10 mouse cellular contexts compared by ENCODE assay signal in genomic region chr1:194626109-194626508, GRCm38 (mm10). TPM values are rescaled to one million over a fixed set of nuclear protein-coding genes. Genes with fewer than 3 reads are reported as not detected.
DNase-seq lines count a peak whose midpoint lies in the region; ATAC-seq and TF ChIP-seq lines count a peak whose summit lies in the region.
"Had no signal": no experiment of that assay in that cellular context is flagged by ENCODE, and none has a peak within 500 bp of the region (broad histone marks: within the 10 kb centered on the region; RNA-seq: fewer than 3 reads in every experiment).

No protein-coding gene starts in this region.

- no peak for TF ChIP-seq EP300 in heart, adult 2 months (IDR thresholded peaks at IDR 0.05; ENCODE audit: insufficient read depth, low read depth, low read length)

- no peak for TF ChIP-seq POLR2A in heart, adult 2 months (IDR thresholded peaks at IDR 0.05; ENCODE audit: insufficient read depth, low read depth, low read length)

- 0 out of 2 replicates have a peak overlapping the region, but pooled peaks have one; percentile 10 for H3K9ac ChIP-seq in heart, adult 2 months (ENCODE audit: low read depth, low read length)
- H3K9ac ChIP-seq in heart, embryonic 12.5 days, result no peak overlapping the region
- no peak overlapping the region for H3K9ac ChIP-seq in midbrain, embryonic 11.5 days (ENCODE audit: low read length)
- H3K9ac ChIP-seq in hindbrain, embryonic 14.5 days, result no peak overlapping the region
- H3K9ac ChIP-seq in stomach, embryonic 15.5 days, result no peak overlapping the region
- H3K9ac ChIP-seq: limb, embryonic 13.5 days had no signal

- H3K4me3 ChIP-seq in heart, adult 2 months, result no peak overlapping the region
- H3K4me3 ChIP-seq in heart, embryonic 12.5 days, result no peak overlapping the region
- no peak overlapping the region for H3K4me3 ChIP-seq in midbrain, embryonic 11.5 days (ENCODE audit: low read depth, low read length)
- H3K4me3 ChIP-seq in midbrain, embryonic 10.5 days, result no peak overlapping the region
- H3K4me3 ChIP-seq in hindbrain, embryonic 14.5 days (replicated peaks; ENCODE audit: low read length), result 0 out of 2 replicates have a peak overlapping the region, but pooled peaks have one; percentile 79
- H3K4me3 ChIP-seq in stomach, embryonic 15.5 days (replicated peaks), result no peak overlapping the region
- H3K4me3 ChIP-seq: limb, embryonic 13.5 days had no signal

- H3K27ac ChIP-seq in heart, adult 2 months, result peak overlapping the region; percentile 40
- no peak overlapping the region for H3K27ac ChIP-seq in heart, embryonic 12.5 days (ENCODE audit: poor library complexity, severe bottlenecking)
- no peak overlapping the region for H3K27ac ChIP-seq in midbrain, embryonic 11.5 days (ENCODE audit: low read depth, low read length)
- H3K27ac ChIP-seq in midbrain, embryonic 10.5 days (replicated peaks), result no peak overlapping the region
- H3K27ac ChIP-seq in hindbrain, embryonic 14.5 days, result no peak overlapping the region
- H3K27ac ChIP-seq in stomach, embryonic 15.5 days, result no peak overlapping the region
- H3K27ac ChIP-seq: limb, embryonic 13.5 days had no signal

- no peak overlapping the region for H3K4me2 ChIP-seq in heart, embryonic 12.5 days
- no peak overlapping the region for H3K4me2 ChIP-seq in midbrain, embryonic 11.5 days
- H3K4me2 ChIP-seq in hindbrain, embryonic 14.5 days (replicated peaks), result peak overlapping the region; percentile 76
- H3K4me2 ChIP-seq in stomach, embryonic 15.5 days, result no peak overlapping the region
- H3K4me2 ChIP-seq: limb, embryonic 13.5 days had no signal

- peaks cover 46% of the 10 kb centered on the region for H3K4me1 ChIP-seq in heart, adult 2 months (ENCODE audit: control insufficient read depth, insufficient read depth, low read length)
- peaks cover 89% of the 10 kb centered on the region for H3K4me1 ChIP-seq in heart, embryonic 12.5 days (replicated peaks)
- H3K4me1 ChIP-seq in midbrain, embryonic 11.5 days (ENCODE audit: control insufficient read depth, insufficient read depth, low read length), result peaks cover 81% of the 10 kb centered on the region
- peaks cover 100% of the 10 kb centered on the region for H3K4me1 ChIP-seq in midbrain, embryonic 10.5 days
- H3K4me1 ChIP-seq in hindbrain, embryonic 14.5 days (replicated peaks; ENCODE audit: control insufficient read depth, insufficient read depth, low read length), result peaks cover 94% of the 10 kb centered on the region
- peaks cover 41% of the 10 kb centered on the region for H3K4me1 ChIP-seq in stomach, embryonic 15.5 days

- no peak for TF ChIP-seq CTCF in heart, adult 2 months (IDR thresholded peaks at IDR 0.05)

- no peak for DNase-seq in heart, adult 2 months
- peak; percentile 73 for DNase-seq in midbrain, embryonic 11.5 days (ENCODE audit: low spot score, missing footprints)
- no peak for DNase-seq in midbrain, embryonic 10.5 days (ENCODE audit: low spot score)
- DNase-seq in hindbrain, embryonic 14.5 days (ENCODE audit: low spot score), result no peak
- no peak for DNase-seq in cerebellum, postnatal 36 days
- DNase-seq in right cerebral cortex, postnatal 10 days (ENCODE audit: low spot score in 2 of 2), result no peak
- DNase-seq: right cerebral cortex, adult 18-20 months had no signal

- peaks cover 47% of the 10 kb centered on the region for H3K36me3 ChIP-seq in heart, adult 2 months (ENCODE audit: control insufficient read depth, insufficient read depth, low read length)
- H3K36me3 ChIP-seq in heart, embryonic 12.5 days, result no peaks in the 10 kb centered on the region
- H3K36me3 ChIP-seq in midbrain, embryonic 11.5 days (ENCODE audit: control insufficient read depth, insufficient read depth, low read length), result no peaks in the 10 kb centered on the region
- H3K36me3 ChIP-seq in midbrain, embryonic 10.5 days, result no peaks in the 10 kb centered on the region
- H3K36me3 ChIP-seq in hindbrain, embryonic 14.5 days (replicated peaks; ENCODE audit: control insufficient read depth, insufficient read depth), result no peaks in the 10 kb centered on the region; the same call in 1 of the 2 replicates
- H3K36me3 ChIP-seq in stomach, embryonic 15.5 days, result no peaks in the 10 kb centered on the region
- H3K36me3 ChIP-seq: limb, embryonic 13.5 days had no signal

- 54% methylated on average over 2 of the region's 2 CpGs for WGBS in heart, adult 2 months
- WGBS in heart, embryonic 12.5 days, result 86% methylated on average over 2 of the region's 2 CpGs
- 100% methylated on average over 2 of the region's 2 CpGs for WGBS in midbrain, embryonic 11.5 days
- WGBS in midbrain, embryonic 10.5 days, result 94% methylated on average over 2 of the region's 2 CpGs
- WGBS in hindbrain, embryonic 14.5 days, result 80% methylated on average over 2 of the region's 2 CpGs
- WGBS in stomach, embryonic 15.5 days, result 73% methylated on average over 2 of the region's 2 CpGs

- intact Hi-C loops in heart, adult 2 months (cut with DNase I), result loop anchor here (10.0 kb wide), 1 partner anchor 329 kb away; no protein-coding TSS in a partner anchor

- no peaks in the 10 kb centered on the region for H3K9me3 ChIP-seq in heart, embryonic 12.5 days (replicated peaks)
- no peaks in the 10 kb centered on the region for H3K9me3 ChIP-seq in midbrain, embryonic 11.5 days (ENCODE audit: control insufficient read depth, low read length)
- no peaks in the 10 kb centered on the region for H3K9me3 ChIP-seq in midbrain, embryonic 10.5 days (replicated peaks)
- H3K9me3 ChIP-seq in hindbrain, embryonic 14.5 days (ENCODE audit: control insufficient read depth, low read length), result no peaks in the 10 kb centered on the region
- H3K9me3 ChIP-seq in stomach, embryonic 15.5 days, result no peaks in the 10 kb centered on the region
- H3K9me3 ChIP-seq: limb, embryonic 13.5 days had no signal

- ATAC-seq in heart, embryonic 12.5 days (ENCODE audit: insufficient number of reproducible peaks, low FRiP score), result no peak
- ATAC-seq in midbrain, embryonic 11.5 days (ENCODE audit: low FRiP score), result no peak
- no peak for ATAC-seq in hindbrain, embryonic 14.5 days (ENCODE audit: low FRiP score)
- ATAC-seq in stomach, embryonic 15.5 days (ENCODE audit: insufficient read depth, low FRiP score, low read depth), result peak; percentile 12; the same call in 1 of the 2 replicates

- H3K79me2 ChIP-seq in heart, adult 2 months (replicated peaks; ENCODE audit: control insufficient read depth, insufficient read depth, low read length), result peaks cover 11% of the 10 kb centered on the region

- no peaks in the 10 kb centered on the region for H3K27me3 ChIP-seq in heart, adult 2 months (ENCODE audit: control insufficient read depth, insufficient read depth, low read length)
- no peaks in the 10 kb centered on the region for H3K27me3 ChIP-seq in heart, embryonic 12.5 days (replicated peaks)
- peaks cover 2% of the 10 kb centered on the region; the same call in 1 of the 2 replicates for H3K27me3 ChIP-seq in midbrain, embryonic 11.5 days (ENCODE audit: control insufficient read depth, insufficient read depth, low read length)
- peaks cover 19% of the 10 kb centered on the region; the same call in 1 of the 2 replicates for H3K27me3 ChIP-seq in midbrain, embryonic 10.5 days (ENCODE audit: low read depth, poor library complexity, severe bottlenecking)
- H3K27me3 ChIP-seq in hindbrain, embryonic 14.5 days (ENCODE audit: control insufficient read depth, insufficient read depth, low read length), result no peaks in the 10 kb centered on the region
- no peaks in the 10 kb centered on the region for H3K27me3 ChIP-seq in stomach, embryonic 15.5 days (replicated peaks)

RNA-seq across cellular contexts. Expression of gene Plxna2, which starts 8.1 kb away (rescaled TPM):
- total RNA-seq in heart, adult 2 months (2021), result 10 to 100 TPM; 22.6 to 30.6 TPM
- polyA plus RNA-seq in heart, adult 2 months (2012; rRNA removed), result 9.8 and 16.7 TPM in 2 replicates
- 8.0 and 9.5 TPM in 2 replicates for polyA plus RNA-seq in heart, embryonic 12.5 days (2016; fragmentation: Nextera tagmentation; extraction: Ambion mirVana)
- 10.6 and 10.7 TPM in 2 replicates for polyA plus RNA-seq in midbrain, embryonic 11.5 days (2014; fragmentation: Nextera tagmentation; extraction: Ambion mirVana)
- polyA plus RNA-seq in midbrain, embryonic 10.5 days (2016; fragmentation: Nextera tagmentation; extraction: Ambion mirVana), result 9.2 and 11.2 TPM in 2 replicates
- polyA plus RNA-seq in hindbrain, embryonic 14.5 days (2014; fragmentation: Nextera tagmentation; extraction: Ambion mirVana), result 44.4 and 48.3 TPM in 2 replicates
- polyA plus RNA-seq in stomach, embryonic 15.5 days (2015; fragmentation: Nextera tagmentation; extraction: Ambion mirVana), result 6.6 and 8.3 TPM in 2 replicates
